Mouse (Mus musculus) neural tube, embryonic 14.5 days (tissue): Measurements from ENCODE around the gene Fermt2. TPM values are rescaled to one million over a fixed set of nuclear protein-coding genes. Genes with fewer than 3 reads are reported as not detected.

ENCODE experiments used
- ATAC-seq: fragments of 200-750 bp; cut with Nextera tagmentation; 2 replicates; pipeline ENCODE4 v1.8.0; 2017; ENCODE audit warnings: low read depth, mild to moderate bottlenecking, moderate TSS enrichment, moderate library complexity
- H3K27ac ChIP-seq: fragments of 300-500 bp; sonication (generic); 2 replicates; pipeline ENCODE4 v1.5.1; 2014; ENCODE audit warnings: low read depth, mild to moderate bottlenecking, control low read depth, low read length, moderate library complexity, mixed read lengths
- H3K27me3 ChIP-seq: fragments of 300-500 bp; sonication (generic); 2 replicates; pipeline ENCODE4 v1.6.1; 2014; ENCODE audit warnings: low read length; ENCODE audit not compliant: control insufficient read depth, insufficient read depth
- H3K36me3 ChIP-seq: fragments of 300-500 bp; sonication (generic); 2 replicates; pipeline ENCODE4 v1.6.1; 2014; ENCODE audit warnings: low read length, mixed read lengths; ENCODE audit not compliant: control insufficient read depth, insufficient read depth
- H3K4me1 ChIP-seq: fragments of 300-500 bp; sonication (generic); 2 replicates; pipeline ENCODE4 v1.6.1; 2014; ENCODE audit warnings: low read length; ENCODE audit not compliant: control insufficient read depth, insufficient read depth
- H3K4me2 ChIP-seq: fragments of 300-500 bp; sonication (generic); 2 replicates; pipeline ENCODE4 v1.6.1; 2014; ENCODE audit warnings: mild to moderate bottlenecking, low read depth, low read length, control low read depth
- H3K4me3 ChIP-seq: fragments of 300-500 bp; sonication (generic); 2 replicates; pipeline ENCODE4 v1.5.1; 2014; ENCODE audit warnings: low read depth, low read length, control low read depth, mixed read lengths
- H3K9ac ChIP-seq: fragments of 300-500 bp; sonication (generic); replicated peaks from 2 replicates; pipeline ENCODE4 v1.6.1; 2014; ENCODE audit warnings: low read depth, mild to moderate bottlenecking, control low read depth, low read length, mixed read lengths
- H3K9me3 ChIP-seq: fragments of 300-500 bp; sonication (generic); 2 replicates; pipeline ENCODE4 v1.6.1; 2016; ENCODE audit warnings: low read length; ENCODE audit not compliant: control insufficient read depth
- WGBS: fragments of 180-500 bp; shearing (Covaris S2); extraction: QIAGEN DNeasy Blood & Tissue Kit; methylation state at CpG from one replicate; pipeline ENCODE4 v1.1.7; 2014; 5-methylcytosine and 5-hydroxymethylcytosine counted together
- polyA plus RNA-seq: library from polyadenylated mRNA; unstranded; fragments of >200 nt; fragmentation: Nextera tagmentation; extraction: Ambion mirVana; gene quantifications from 2 replicates; pipeline ENCODE4 v1.2.1, GENCODE M21; 2014

The Fermt2 gene
- polyA plus RNA-seq, 1 experiment from 2014 or later, result 61.1 TPM

- Histone ChIP-seq H3K4me1 (no peaks in the 10 kb centered on the region), H3K27me3 (no peaks in the 10 kb centered on the region), H3K9ac (no peak overlapping the region), H3K4me2 (no peak overlapping the region), H3K27ac (no peak overlapping the region), H3K36me3 (no peaks in the 10 kb centered on the region), H3K9me3 (no peaks in the 10 kb centered on the region), H3K4me3 (no peak overlapping the region)
- WGBS, result 97% methylated on average over 4 of the region's 4 CpGs
- no peak for ATAC-seq
Observed at GRCm38 (mm10) chr14:45416265-45416664, 113.7 kb downstream of the Fermt2 start.

Other genes with a start within 250 kb of the Fermt2 start
- gene Ero1l, start 211.3 kb downstream of the Fermt2 start, polyA plus RNA-seq, result 21.1 and 24.3 TPM in 2 replicates
- gene Psmc6, start 200.3 kb downstream of the Fermt2 start, polyA plus RNA-seq, result 184 and 192 TPM in 2 replicates
- 74.1 and 76.1 TPM in 2 replicates for gene Styx, start 179.0 kb downstream of the Fermt2 start, polyA plus RNA-seq
- gene Gnpnat1, start 125.2 kb downstream of the Fermt2 start, polyA plus RNA-seq, result 30.8 and 31.0 TPM in 2 replicates
- 31.0 and 34.1 TPM in 2 replicates for gene Ddhd1, start 128.0 kb upstream of the Fermt2 start, polyA plus RNA-seq